ENCODE assay signal across 30 mouse cellular contexts in the genomic region with DNA sequence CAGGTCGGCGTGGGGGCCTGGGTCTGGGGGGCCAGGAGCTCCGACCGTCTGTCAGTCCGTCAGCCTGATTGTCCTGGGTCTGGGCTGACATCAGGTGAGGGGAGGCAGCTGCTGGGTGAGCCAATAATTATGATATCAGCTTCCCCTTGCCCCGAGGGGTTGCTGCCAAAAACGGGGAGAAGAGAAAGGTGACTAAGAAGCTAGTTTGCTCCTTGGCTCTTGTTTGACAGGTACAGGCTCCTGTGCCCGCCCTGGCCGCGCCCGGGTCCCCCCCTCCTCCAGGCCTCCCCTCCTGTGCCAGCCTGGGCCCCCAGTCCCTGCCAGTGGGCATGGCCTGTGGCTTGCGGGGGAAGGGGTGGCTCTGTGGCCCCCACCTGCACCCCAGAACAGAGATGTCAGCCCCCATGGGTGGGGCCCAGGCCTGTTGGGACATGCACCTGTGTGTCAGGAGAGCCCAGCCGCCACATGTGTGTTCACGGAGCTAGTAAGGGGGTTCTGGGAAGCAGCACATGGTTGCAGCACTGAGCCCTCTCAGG. TPM values are rescaled to one million over a fixed set of nuclear protein-coding genes. Genes with fewer than 3 reads are reported as not detected.
DNase-seq lines count a peak whose midpoint lies in the region; ATAC-seq lines count a peak whose summit lies in the region.
"Had no signal": no experiment of that assay in that cellular context is flagged by ENCODE, and none has a peak within 500 bp of the region (broad histone marks: within the 10 kb centered on the region; RNA-seq: fewer than 3 reads in every experiment).

TSS of gene Foxn1 (minus strand) at position 51 of the 536 bp plus-strand sequence.

- no peak within 1 kb of the TSS for H3K9ac ChIP-seq in heart, embryonic 15.5 days
- H3K9ac ChIP-seq in stomach, embryonic 15.5 days, result no peak within 1 kb of the TSS
- H3K9ac ChIP-seq in neural tube, embryonic 15.5 days (replicated peaks), result no peak within 1 kb of the TSS
- H3K9ac ChIP-seq: hindbrain, embryonic 14.5 days had no signal

- peaks cover 11% of the 10 kb centered on the region for H3K27me3 ChIP-seq in heart, embryonic 15.5 days
- H3K27me3 ChIP-seq in stomach, embryonic 15.5 days (replicated peaks), result no peaks in the 10 kb centered on the region
- no peaks in the 10 kb centered on the region for H3K27me3 ChIP-seq in neural tube, embryonic 15.5 days (replicated peaks)
- H3K27me3 ChIP-seq: Patski had no signal

- H3K4me3 ChIP-seq in heart, embryonic 15.5 days, result peak within 1 kb of the TSS; percentile 4; the same call in 1 of the 2 replicates
- no peak within 1 kb of the TSS for H3K4me3 ChIP-seq in stomach, embryonic 15.5 days (replicated peaks)
- no peak within 1 kb of the TSS for H3K4me3 ChIP-seq in neural tube, embryonic 15.5 days (replicated peaks)

- 76% methylated on average over 14 of the region's 14 CpGs for WGBS in heart, embryonic 15.5 days
- 75% methylated on average over 14 of the region's 14 CpGs for WGBS in stomach, embryonic 15.5 days
- WGBS in neural tube, embryonic 15.5 days, result 88% methylated on average over 14 of the region's 14 CpGs

- no peak within 1 kb of the TSS for H3K27ac ChIP-seq in heart, embryonic 15.5 days
- H3K27ac ChIP-seq in stomach, embryonic 15.5 days, result peak within 1 kb of the TSS; percentile 49; the same call in 1 of the 2 replicates
- no peak within 1 kb of the TSS for H3K27ac ChIP-seq in neural tube, embryonic 15.5 days (replicated peaks)
- H3K27ac ChIP-seq: hindbrain, embryonic 14.5 days; kidney, postnatal 0 days had no signal

- no peaks in the 10 kb centered on the region for H3K36me3 ChIP-seq in heart, embryonic 15.5 days
- H3K36me3 ChIP-seq in stomach, embryonic 15.5 days, result no peaks in the 10 kb centered on the region
- no peaks in the 10 kb centered on the region for H3K36me3 ChIP-seq in neural tube, embryonic 15.5 days
- H3K36me3 ChIP-seq: G1E had no signal

- H3K9me3 ChIP-seq in heart, embryonic 15.5 days (replicated peaks), result no peaks in the 10 kb centered on the region
- H3K9me3 ChIP-seq in stomach, embryonic 15.5 days, result no peaks in the 10 kb centered on the region
- H3K9me3 ChIP-seq in neural tube, embryonic 15.5 days (replicated peaks), result no peaks in the 10 kb centered on the region
- H3K9me3 ChIP-seq: G1E had no signal

- DNase-seq in heart, postnatal 10 days, result no peak
- DNase-seq in urinary bladder, adult 18-20 months (ENCODE audit: low spot score in 2 of 2), result peak; percentile 27 to 60
- no peak for DNase-seq in urinary bladder, postnatal 4 days (ENCODE audit: low spot score in 2 of 2)
- no peak for DNase-seq in kidney, adult 8-10 months
- DNase-seq: B cell, adult 2 months; cerebellum, adult 11-12 months; cerebellum, postnatal 10 days; gastrocnemius, postnatal 25 days; kidney, adult 18-20 months; layer of hippocampus, adult 9-11 months; liver; lung, postnatal 4 days; midbrain, embryonic 14.5 days had no signal

- intact Hi-C loops in heart, postnatal 10 days (cut with DNase I), result no loop called here

- H3K4me2 ChIP-seq in heart, embryonic 15.5 days, result no peak within 1 kb of the TSS
- peak within 1 kb of the TSS; percentile 12; the same call in 1 of the 2 replicates for H3K4me2 ChIP-seq in stomach, embryonic 15.5 days
- H3K4me2 ChIP-seq in neural tube, embryonic 15.5 days, result no peak within 1 kb of the TSS
- H3K4me2 ChIP-seq: hindbrain, embryonic 14.5 days had no signal

- 0 out of 2 replicates have a peak, but pooled peaks have one; percentile 47 for ATAC-seq in heart, embryonic 15.5 days (replicated peaks; ENCODE audit: insufficient number of reproducible peaks, insufficient read depth, low FRiP score, low read depth)
- no peak; the same call in 1 of the 2 replicates for ATAC-seq in stomach, embryonic 15.5 days (ENCODE audit: insufficient read depth, low FRiP score, low read depth)
- no peak for ATAC-seq in neural tube, embryonic 15.5 days (ENCODE audit: low FRiP score)
- ATAC-seq: inflammation-experienced regulatory T-cells, adult 6 months; Patski had no signal

- H3K4me1 ChIP-seq in heart, embryonic 15.5 days (replicated peaks), result no peaks in the 10 kb centered on the region
- no peaks in the 10 kb centered on the region for H3K4me1 ChIP-seq in stomach, embryonic 15.5 days
- no peaks in the 10 kb centered on the region for H3K4me1 ChIP-seq in neural tube, embryonic 15.5 days

RNA-seq across cellular contexts. Expression of gene Foxn1, which starts in this region (rescaled TPM):
- polyA plus RNA-seq in heart, embryonic 15.5 days (2015; fragmentation: Nextera tagmentation; extraction: Ambion mirVana), result 0.78 and 8.9 TPM in 2 replicates
- not detected for total RNA-seq in heart, postnatal 10 days (2021)
- 0.63 and 0.90 TPM in 2 replicates for polyA plus RNA-seq in stomach, embryonic 15.5 days (2015; fragmentation: Nextera tagmentation; extraction: Ambion mirVana)
- 11.8 TPM in 1 of 2 replicates, not detected in the other for polyA plus RNA-seq in neural tube, embryonic 15.5 days (2015; fragmentation: Nextera tagmentation; extraction: Ambion mirVana)
- total RNA-seq: CH12.LX; gastrocnemius, postnatal 25 days; heart, adult 8-10 months; left cerebral cortex, adult 18-20 months; megakaryocyte-erythroid progenitor cell, adult 5-6 weeks had no signal
- polyA plus RNA-seq: G1E; heart, postnatal 0 days; hindbrain, embryonic 14.5 days; inflammation-experienced regulatory T-cells, adult 6 months; kidney, postnatal 0 days; large intestine, adult 2 months; liver, embryonic 16.5 days; midbrain, embryonic 14.5 days; neural tube, embryonic 11.5 days; spleen, adult 2 months had no signal

Comparison
In these comparisons a context has a peak if more than half of its experiments do, and no peak if none do; other contexts are left out.
1. DNase-seq: peak in urinary bladder, adult 18-20 months (2 of 2); none in heart, postnatal 10 days (0 of 2), urinary bladder, postnatal 4 days (0 of 2) and kidney, adult 8-10 months (0 of 2).